Mouse (Mus musculus) spleen, adult 2 months (tissue): ENCODE data around the gene Tprg. TPM values are rescaled to one million over a fixed set of nuclear protein-coding genes. Genes with fewer than 3 reads are reported as not detected.

Experiments used
- DNase-seq, 2 experiments: peaks; one replicate each; pipeline versions ENCODE4 v3.0.0 to v3.0.0-alpha.2; 2012 to 2021; ENCODE audit warnings: low spot score in 2 of 2, low read depth in 1 of 2
- H3K27ac ChIP-seq: fragments of 200-500 bp; 2 replicates; pipeline ENCODE4 v1.5.1; 2012; ENCODE audit warnings: low read length, inconsistent platforms; ENCODE audit not compliant: insufficient read depth
- H3K27me3 ChIP-seq: fragments of 200-500 bp; 2 replicates; pipeline ENCODE4 v1.6.1; 2012; ENCODE audit warnings: mild to moderate bottlenecking, moderate library complexity, low read length, inconsistent platforms; ENCODE audit not compliant: control insufficient read depth, insufficient read depth
- H3K36me3 ChIP-seq: fragments of 200-500 bp; 2 replicates; pipeline ENCODE4 v1.6.1; 2012; ENCODE audit warnings: mild to moderate bottlenecking, low read length, inconsistent platforms; ENCODE audit not compliant: control insufficient read depth, insufficient read depth
- H3K4me1 ChIP-seq: fragments of 200-500 bp; 2 replicates; pipeline ENCODE4 v1.6.1; 2011; ENCODE audit warnings: inconsistent platforms; ENCODE audit not compliant: control insufficient read depth, insufficient read depth, insufficient read length
- H3K4me3 ChIP-seq: fragments of 200-500 bp; 2 replicates; pipeline ENCODE4 v1.5.1; 2011; ENCODE audit warnings: mild to moderate bottlenecking, inconsistent platforms; ENCODE audit not compliant: insufficient read depth, insufficient read length; ENCODE audit errors: extremely low read depth
- CTCF ChIP-seq: fragments of 200-500 bp; IDR thresholded peaks from 2 replicates; pipeline ENCODE4 v1.5.1; 2011; ENCODE audit warnings: mild to moderate bottlenecking, inconsistent platforms; ENCODE audit not compliant: insufficient read depth, insufficient read length, insufficient replicate concordance; ENCODE audit errors: extremely low read depth
- POLR2A ChIP-seq: fragments of 200-500 bp; IDR thresholded peaks from 2 replicates; pipeline ENCODE4 v1.6.1; 2011; ENCODE audit warnings: low read depth, low read length, inconsistent platforms
- WGBS: fragments of 180-500 bp; shearing (Covaris S2); methylation state at CpG from one replicate; pipeline ENCODE4 v1.1.7; 2018; 5-methylcytosine and 5-hydroxymethylcytosine counted together
- polyA plus RNA-seq: library from polyadenylated mRNA; depleted of rRNA; stranded (reverse); fragments of >200 nt; gene quantifications from 2 replicates; pipeline ENCODE4 v1.2.3, GENCODE M21; 2012

Gene Tprg
- polyA plus RNA-seq, 1 experiment = not detected

DNA sequence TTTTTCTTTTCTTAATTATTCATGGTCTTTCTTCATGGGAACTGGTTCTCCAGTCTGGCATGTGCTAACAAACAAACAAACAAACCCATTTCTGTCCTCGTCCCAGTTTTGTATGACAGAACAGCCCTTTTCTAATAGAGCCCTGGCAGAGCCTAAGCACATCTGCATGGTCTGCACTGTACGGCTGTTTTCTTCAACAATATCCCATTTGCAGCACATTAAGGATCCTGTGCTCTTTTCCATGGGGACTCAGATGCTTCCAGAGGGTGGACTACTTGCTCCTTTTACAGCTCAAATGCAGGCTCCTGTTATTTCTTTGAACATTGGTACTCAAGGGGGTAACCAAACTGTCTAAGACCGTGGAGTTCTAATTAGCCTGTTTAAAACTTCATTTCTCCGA lies 178.1 kb downstream of the Tprg start:
- DNase-seq = no peak
- Histone ChIP-seq H3K27me3 (no peaks in the 10 kb centered on the region), H3K4me1 (no peaks in the 10 kb centered on the region), H3K36me3 (no peaks in the 10 kb centered on the region), H3K4me3 (no peak overlapping the region), H3K27ac (no peak overlapping the region)
- 92% methylated on average over 4 of the region's 4 CpGs for WGBS
- TF ChIP-seq CTCF (no peak), POLR2A (no peak)

DNA sequence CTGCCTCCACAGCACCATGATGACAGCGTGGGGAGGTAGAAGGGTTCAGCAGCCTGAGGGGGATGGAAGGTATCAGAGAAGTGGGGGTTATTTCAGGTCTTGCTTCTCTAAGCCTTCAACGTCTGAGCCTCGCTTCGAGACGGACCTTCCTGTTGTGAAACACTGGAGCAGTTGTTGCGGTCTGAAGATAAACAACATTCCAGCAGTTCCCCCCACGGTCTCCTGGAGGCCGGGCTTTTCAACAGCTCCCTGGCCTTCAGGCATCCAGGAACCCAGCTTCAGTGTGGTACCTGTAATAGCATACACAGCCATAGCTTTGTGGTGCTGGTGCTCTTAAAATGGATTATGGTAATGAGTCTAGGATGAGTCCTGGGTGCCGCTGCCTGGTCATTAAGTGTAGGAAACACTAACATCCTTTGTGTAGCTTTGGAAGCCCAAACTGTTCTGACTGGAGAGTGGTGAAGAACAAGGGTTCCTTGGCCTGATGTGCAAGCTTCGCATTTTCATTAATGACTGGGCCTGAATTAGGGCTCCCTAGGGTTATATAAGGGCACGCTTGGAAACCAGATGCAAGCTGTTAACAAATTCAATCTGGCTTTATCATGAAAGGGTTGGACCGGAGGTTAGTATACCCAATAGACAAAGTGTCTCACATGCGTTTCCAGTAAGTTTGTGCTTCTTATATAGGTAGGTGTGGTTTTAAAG lies 179.0 kb downstream of the Tprg start:
- no peaks in the 10 kb centered on the region for H3K36me3 ChIP-seq
- TF ChIP-seq POLR2A = no peak
- no peak for TF ChIP-seq CTCF
- no peak overlapping the region for H3K4me3 ChIP-seq
- H3K4me1 ChIP-seq = no peaks in the 10 kb centered on the region
- DNase-seq = no peak
- no peak overlapping the region for H3K27ac ChIP-seq
- no peaks in the 10 kb centered on the region for H3K27me3 ChIP-seq
- WGBS = 74% methylated on average over 13 of the region's 13 CpGs

DNA sequence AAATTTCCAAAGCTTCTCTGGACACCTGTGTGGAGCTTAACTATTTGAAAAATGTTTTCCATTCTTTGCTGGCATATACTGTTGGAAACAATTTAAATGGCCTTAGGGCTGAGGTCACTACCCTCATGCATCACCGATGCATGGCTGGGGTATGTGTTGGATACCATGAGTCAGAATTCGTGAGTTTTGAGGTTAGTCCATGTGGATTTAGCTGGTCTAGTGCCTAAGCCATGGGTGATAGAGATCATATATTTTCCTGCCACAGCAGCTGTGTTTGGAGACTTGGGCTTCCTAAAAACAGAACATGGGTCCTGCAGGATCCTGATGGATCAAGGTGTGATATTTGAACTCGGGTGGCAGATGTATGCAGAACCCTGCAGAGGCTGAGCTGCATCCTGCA lies 181.4 kb downstream of the Tprg start:
- WGBS = 81% methylated on average over 3 of the region's 3 CpGs
- no peak overlapping the region for H3K4me3 ChIP-seq
- no peak for TF ChIP-seq CTCF
- TF ChIP-seq POLR2A = no peak
- no peaks in the 10 kb centered on the region for H3K36me3 ChIP-seq
- no peak for DNase-seq
- H3K4me1 ChIP-seq = no peaks in the 10 kb centered on the region
- no peak overlapping the region for H3K27ac ChIP-seq
- H3K27me3 ChIP-seq = no peaks in the 10 kb centered on the region

DNA sequence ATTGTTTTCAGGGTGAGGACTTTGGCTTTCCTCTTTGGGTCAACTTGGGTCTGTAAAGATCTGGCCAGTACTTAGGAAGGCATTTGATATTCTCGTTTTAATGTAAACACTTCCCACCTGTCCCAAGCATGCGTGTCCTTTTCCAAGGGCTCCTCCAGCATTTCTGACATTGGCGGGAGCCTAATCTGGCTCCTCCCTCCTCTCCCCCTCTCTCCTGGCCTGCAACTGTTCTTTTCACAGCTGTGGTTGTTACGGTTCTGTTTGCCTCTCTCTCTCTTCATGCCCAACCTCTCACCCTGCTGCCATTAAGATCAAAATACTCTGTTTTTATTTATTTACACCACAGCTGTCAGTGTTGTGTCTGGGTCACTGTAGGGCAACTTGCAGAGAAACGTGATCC lies 182.0 kb downstream of the Tprg start:
- no peak for DNase-seq
- Histone ChIP-seq H3K4me3 (no peak overlapping the region), H3K4me1 (no peaks in the 10 kb centered on the region), H3K27me3 (no peaks in the 10 kb centered on the region), H3K36me3 (no peaks in the 10 kb centered on the region), H3K27ac (no peak overlapping the region)
- WGBS = 80% methylated on average over 5 of the region's 5 CpGs
- TF ChIP-seq POLR2A (no peak), CTCF (no peak)
